Mouse (Mus musculus): ENCODE measurements around the gene Slc7a7. TPM values are rescaled to one million over a fixed set of nuclear protein-coding genes. Genes with fewer than 3 reads are reported as not detected.

Slc7a7 gene
- polyA plus RNA-seq, 1 experiment from 2014 or later: 5.3 TPM

GRCm38 (mm10) chr14:54381816-54382215 is 35.8 kb downstream of the Slc7a7 start:
- 85% methylated on average over 10 of the region's 10 CpGs for WGBS
- no peaks in the 10 kb centered on the region for H3K4me1 ChIP-seq (replicated peaks)

DNA sequence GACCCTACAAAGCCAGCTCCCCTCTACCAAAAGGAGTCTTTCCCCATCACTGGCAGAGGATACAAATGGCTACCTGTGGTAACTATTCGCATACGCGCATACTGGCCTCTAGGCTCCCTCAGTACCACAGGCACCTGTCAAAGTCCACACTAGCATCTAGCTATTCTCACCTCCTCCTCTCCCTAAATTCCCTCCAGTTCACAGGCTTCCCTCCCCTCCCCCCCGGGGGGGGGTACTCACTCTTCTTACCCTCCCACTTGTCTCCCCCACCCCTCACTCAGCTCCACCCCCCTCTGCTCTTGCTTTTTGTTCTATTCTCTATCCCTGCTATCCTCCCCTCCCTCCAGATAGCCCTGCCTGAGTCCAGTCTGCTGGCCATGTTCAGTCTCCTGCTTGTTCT is 37.0 kb downstream of the Slc7a7 start:
- no peaks in the 10 kb centered on the region for H3K4me1 ChIP-seq (replicated peaks)
- no peak overlapping the region for H3K27ac ChIP-seq
- no peaks in the 10 kb centered on the region for H3K27me3 ChIP-seq
- H3K9ac ChIP-seq (replicated peaks): no peak overlapping the region
- H3K4me3 ChIP-seq (replicated peaks): no peak overlapping the region
- ATAC-seq: no peak
- WGBS: 76% methylated on average over 4 of the region's 4 CpGs
- H3K36me3 ChIP-seq: no peaks in the 10 kb centered on the region
- no peak overlapping the region for H3K4me2 ChIP-seq (replicated peaks)
- no peaks in the 10 kb centered on the region for H3K9me3 ChIP-seq

More at GRCm38 (mm10) chr14:54381816-54382215, 35.8 kb downstream of the Slc7a7 start:
- Histone ChIP-seq H3K27me3 (no peaks in the 10 kb centered on the region), H3K4me3 (replicated peaks) (no peak overlapping the region), H3K36me3 (no peaks in the 10 kb centered on the region), H3K4me2 (replicated peaks) (no peak overlapping the region), H3K9me3 (no peaks in the 10 kb centered on the region), H3K9ac (replicated peaks) (no peak overlapping the region), H3K27ac (no peak overlapping the region)
- ATAC-seq: no peak

GRCm38 (mm10) chr14:54379571-54379970 is 38.0 kb downstream of the Slc7a7 start:
- H3K36me3 ChIP-seq: no peaks in the 10 kb centered on the region
- H3K9me3 ChIP-seq: no peaks in the 10 kb centered on the region
- H3K27ac ChIP-seq: no peak overlapping the region
- H3K27me3 ChIP-seq: no peaks in the 10 kb centered on the region
- H3K4me2 ChIP-seq (replicated peaks): no peak overlapping the region
- ATAC-seq: no peak
- H3K9ac ChIP-seq (replicated peaks): no peak overlapping the region
- no peaks in the 10 kb centered on the region for H3K4me1 ChIP-seq (replicated peaks)
- no peak overlapping the region for H3K4me3 ChIP-seq (replicated peaks)
- WGBS: 86% methylated on average over 13 of the region's 13 CpGs

- Histone ChIP-seq H3K27ac (no peak overlapping the region), H3K27me3 (no peaks in the 10 kb centered on the region), H3K36me3 (no peaks in the 10 kb centered on the region), H3K9me3 (no peaks in the 10 kb centered on the region), H3K9ac (replicated peaks) (no peak overlapping the region), H3K4me3 (replicated peaks) (no peak overlapping the region), H3K4me2 (replicated peaks) (no peak overlapping the region), H3K4me1 (replicated peaks) (no peaks in the 10 kb centered on the region)
- 90% methylated on average over 6 of the region's 6 CpGs for WGBS
- ATAC-seq: no peak
These were observed 40.4 kb downstream of the Slc7a7 start for GRCm38 (mm10) chr14:54377166-54377565.

DNA sequence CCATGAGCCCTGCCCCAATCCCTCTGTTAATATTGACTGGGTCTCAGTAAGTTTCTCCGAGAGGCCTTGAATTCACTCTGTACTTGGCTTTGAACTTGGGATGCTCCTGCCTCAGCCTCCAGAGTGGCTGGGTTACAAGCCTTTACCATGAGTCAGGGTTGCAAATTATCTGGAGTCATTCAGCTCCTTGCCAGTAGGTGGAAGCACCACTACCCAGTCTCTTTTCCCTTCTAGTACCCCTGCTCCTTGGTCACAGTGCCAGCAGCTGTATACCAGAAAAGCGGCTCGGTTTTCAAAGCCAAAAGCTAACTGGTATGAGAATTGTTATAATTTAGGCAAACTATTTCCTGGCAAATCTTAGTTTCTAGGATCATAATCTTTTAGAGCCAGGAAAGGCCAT is 41.7 kb downstream of the Slc7a7 start:
- Histone ChIP-seq H3K27me3 (no peaks in the 10 kb centered on the region), H3K9me3 (no peaks in the 10 kb centered on the region), H3K4me2 (replicated peaks) (no peak overlapping the region), H3K9ac (replicated peaks) (no peak overlapping the region), H3K27ac (no peak overlapping the region), H3K4me3 (replicated peaks) (no peak overlapping the region), H3K36me3 (peaks cover 5% of the 10 kb centered on the region), H3K4me1 (replicated peaks) (no peaks in the 10 kb centered on the region)
- 80% methylated on average over 3 of the region's 3 CpGs for WGBS
- ATAC-seq: no peak

GRCm38 (mm10) chr14:54372923-54373322 is 44.7 kb downstream of the Slc7a7 start:
- WGBS: 98% methylated on average over 9 of the region's 9 CpGs

DNA sequence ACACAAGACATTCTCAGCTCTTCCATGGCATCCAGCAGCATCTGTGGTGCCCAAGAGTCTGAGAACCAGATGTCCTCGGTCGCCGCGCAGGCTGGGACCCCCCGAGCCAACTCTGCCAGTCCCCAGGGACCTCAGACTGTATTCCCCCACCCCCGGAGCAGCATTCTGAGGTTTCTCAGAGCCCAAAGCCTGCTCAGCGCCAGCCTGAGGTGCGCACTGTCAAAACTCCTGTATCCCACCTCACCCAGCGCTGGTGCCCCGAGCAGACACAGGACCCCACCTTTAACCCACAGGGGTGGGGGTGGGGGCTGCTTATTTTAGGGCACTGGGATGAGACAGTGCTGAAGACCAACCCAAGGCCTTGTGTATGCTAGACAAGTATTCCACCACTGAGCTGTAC is 46.1 kb downstream of the Slc7a7 start:
- no peaks in the 10 kb centered on the region for H3K27me3 ChIP-seq
- no peaks in the 10 kb centered on the region for H3K4me1 ChIP-seq (replicated peaks)
- WGBS: 98% methylated on average over 10 of the region's 10 CpGs
- H3K4me2 ChIP-seq (replicated peaks): no peak overlapping the region
- peaks cover 49% of the 10 kb centered on the region for H3K36me3 ChIP-seq
- no peak overlapping the region for H3K27ac ChIP-seq
- peak; percentile 55 for ATAC-seq
- no peak overlapping the region for H3K9ac ChIP-seq (replicated peaks)
- no peak overlapping the region for H3K4me3 ChIP-seq (replicated peaks)
- no peaks in the 10 kb centered on the region for H3K9me3 ChIP-seq

More at GRCm38 (mm10) chr14:54372923-54373322, 44.7 kb downstream of the Slc7a7 start:
- H3K36me3 ChIP-seq: peaks cover 35% of the 10 kb centered on the region
- no peak overlapping the region for H3K9ac ChIP-seq (replicated peaks)
- no peak for ATAC-seq
- H3K9me3 ChIP-seq: no peaks in the 10 kb centered on the region
- no peaks in the 10 kb centered on the region for H3K27me3 ChIP-seq
- H3K4me2 ChIP-seq (replicated peaks): no peak overlapping the region
- H3K4me1 ChIP-seq (replicated peaks): no peaks in the 10 kb centered on the region
- H3K27ac ChIP-seq: no peak overlapping the region
- no peak overlapping the region for H3K4me3 ChIP-seq (replicated peaks)

- H3K4me2 ChIP-seq (replicated peaks): no peak overlapping the region
- no peaks in the 10 kb centered on the region for H3K27me3 ChIP-seq
- no peak overlapping the region for H3K4me3 ChIP-seq (replicated peaks)
- H3K36me3 ChIP-seq: peaks cover 55% of the 10 kb centered on the region
- ATAC-seq: no peak
- H3K9ac ChIP-seq (replicated peaks): no peak overlapping the region
- no peaks in the 10 kb centered on the region for H3K4me1 ChIP-seq (replicated peaks)
- H3K9me3 ChIP-seq: no peaks in the 10 kb centered on the region
- 93% methylated on average over 6 of the region's 6 CpGs for WGBS
- no peak overlapping the region for H3K27ac ChIP-seq
These were observed 47.0 kb downstream of the Slc7a7 start for GRCm38 (mm10) chr14:54370595-54370994.

- H3K27ac ChIP-seq: no peak overlapping the region
- H3K4me2 ChIP-seq (replicated peaks): no peak overlapping the region
- H3K4me3 ChIP-seq (replicated peaks): no peak overlapping the region
- no peaks in the 10 kb centered on the region for H3K4me1 ChIP-seq (replicated peaks)
- peaks cover 66% of the 10 kb centered on the region for H3K36me3 ChIP-seq
- ATAC-seq: no peak
- WGBS: 98% methylated on average over 3 of the region's 3 CpGs
- H3K27me3 ChIP-seq: no peaks in the 10 kb centered on the region
- no peak overlapping the region for H3K9ac ChIP-seq (replicated peaks)
- H3K9me3 ChIP-seq: no peaks in the 10 kb centered on the region
These were observed 48.2 kb downstream of the Slc7a7 start for GRCm38 (mm10) chr14:54369372-54369771.

DNA sequence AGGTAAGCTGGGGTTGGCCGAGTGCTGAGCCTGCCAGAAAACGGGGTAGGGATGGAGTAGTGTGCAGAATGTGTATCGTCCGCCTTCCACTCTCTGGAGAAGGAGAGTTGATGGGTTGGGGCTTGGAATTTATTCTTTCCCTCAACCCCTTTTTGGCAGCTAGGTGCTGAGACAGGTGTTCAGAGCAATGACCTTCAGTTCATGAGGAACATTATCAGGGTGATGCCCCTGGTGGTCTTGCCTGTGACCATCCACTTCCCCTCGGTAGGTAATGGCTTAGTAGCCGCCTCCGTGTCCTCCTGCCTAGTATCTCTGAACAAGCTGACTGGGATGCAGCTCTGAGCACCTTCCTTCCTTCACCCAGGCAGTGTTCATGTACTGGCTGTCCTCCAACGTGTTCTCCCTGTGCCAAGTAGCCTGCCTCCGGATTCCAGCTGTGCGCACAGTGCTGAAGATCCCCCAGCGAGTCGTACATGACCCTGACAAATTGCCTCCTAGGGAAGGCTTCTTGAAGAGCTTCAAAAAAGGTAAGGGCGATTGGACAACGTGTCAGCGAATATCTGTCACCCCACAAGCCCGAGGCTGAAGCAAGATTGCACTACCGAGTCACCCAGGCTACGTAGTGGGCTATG is 50.0 kb downstream of the Slc7a7 start:
- H3K27ac ChIP-seq: no peak overlapping the region
- H3K36me3 ChIP-seq: peaks cover 83% of the 10 kb centered on the region
- H3K9ac ChIP-seq (replicated peaks): no peak overlapping the region
- H3K9me3 ChIP-seq: no peaks in the 10 kb centered on the region
- H3K27me3 ChIP-seq: no peaks in the 10 kb centered on the region
- no peak overlapping the region for H3K4me2 ChIP-seq (replicated peaks)
- peaks cover 8% of the 10 kb centered on the region for H3K4me1 ChIP-seq (replicated peaks)
- ATAC-seq: no peak
- H3K4me3 ChIP-seq (replicated peaks): no peak overlapping the region
- 95% methylated on average over 18 of the region's 18 CpGs for WGBS

DNA sequence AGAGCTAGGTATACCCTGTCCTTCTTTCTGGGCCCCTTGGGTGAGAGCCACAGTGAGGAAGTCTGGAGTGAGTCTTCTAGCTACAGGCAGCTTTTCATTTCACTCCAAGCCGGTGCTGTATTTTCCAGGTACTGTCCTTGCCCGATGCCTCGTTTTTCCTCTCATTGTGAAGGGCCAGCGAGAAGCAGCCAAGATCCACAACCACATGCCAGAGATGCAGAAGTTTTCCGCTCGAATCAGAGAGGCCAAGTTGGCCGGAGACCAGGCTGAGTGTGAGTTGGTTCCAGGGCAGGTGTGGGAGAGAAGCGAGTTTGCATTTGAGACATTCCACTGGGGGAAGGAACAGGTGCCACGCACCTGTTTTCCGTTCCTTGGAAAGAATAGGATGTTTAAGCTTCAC is 51.0 kb downstream of the Slc7a7 start:
- Histone ChIP-seq H3K36me3 (peaks cover 82% of the 10 kb centered on the region), H3K27me3 (no peaks in the 10 kb centered on the region), H3K9ac (replicated peaks) (no peak overlapping the region), H3K9me3 (no peaks in the 10 kb centered on the region), H3K4me2 (replicated peaks) (no peak overlapping the region), H3K4me3 (replicated peaks) (no peak overlapping the region), H3K4me1 (replicated peaks) (peaks cover 18% of the 10 kb centered on the region), H3K27ac (no peak overlapping the region)
- 98% methylated on average over 10 of the region's 10 CpGs for WGBS
- no peak for ATAC-seq

DNA sequence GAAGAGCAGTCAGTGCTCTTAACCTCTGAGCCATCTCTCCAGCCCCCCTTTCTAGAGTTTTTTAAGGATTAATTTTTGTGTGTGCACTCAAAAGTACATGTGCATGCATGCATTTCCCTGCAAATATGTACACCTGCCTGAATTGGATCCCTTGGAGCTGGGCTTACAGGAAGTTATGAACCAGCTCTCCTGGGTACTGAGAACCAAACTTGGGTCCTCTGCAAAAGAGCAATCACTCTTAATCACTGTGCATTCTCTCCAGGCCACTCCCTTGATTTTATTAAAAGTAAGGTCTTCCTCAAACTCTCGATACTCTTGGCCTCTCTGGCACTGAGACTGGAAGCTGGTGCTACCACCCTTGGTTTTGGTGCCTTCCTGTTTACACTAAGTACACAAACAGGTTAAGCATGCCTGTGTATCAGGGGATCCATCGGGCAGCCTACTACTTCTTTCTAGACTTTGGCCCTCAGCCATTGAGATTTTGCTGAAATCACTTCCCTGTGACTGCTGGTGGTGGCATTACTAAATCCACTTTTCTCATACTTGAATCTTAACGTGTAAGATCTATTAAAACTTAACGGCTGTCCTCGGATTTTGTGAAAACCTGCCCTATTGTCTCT is 52.4 kb downstream of the Slc7a7 start:
- H3K9ac ChIP-seq (replicated peaks): no peak overlapping the region
- peaks cover 21% of the 10 kb centered on the region for H3K4me1 ChIP-seq (replicated peaks)
- 93% methylated on average over 5 of the region's 5 CpGs for WGBS
- no peak for ATAC-seq
- H3K9me3 ChIP-seq: no peaks in the 10 kb centered on the region
- no peaks in the 10 kb centered on the region for H3K27me3 ChIP-seq
- no peak overlapping the region for H3K4me2 ChIP-seq (replicated peaks)
- no peak overlapping the region for H3K4me3 ChIP-seq (replicated peaks)
- peaks cover 70% of the 10 kb centered on the region for H3K36me3 ChIP-seq
- H3K27ac ChIP-seq: no peak overlapping the region

GRCm38 (mm10) chr14:54363156-54363555 is 54.4 kb downstream of the Slc7a7 start:
- ATAC-seq: no peak
- H3K4me2 ChIP-seq (replicated peaks): no peak overlapping the region
- peaks cover 50% of the 10 kb centered on the region for H3K36me3 ChIP-seq
- 95% methylated on average over 8 of the region's 8 CpGs for WGBS
- peaks cover 21% of the 10 kb centered on the region for H3K4me1 ChIP-seq (replicated peaks)
- H3K9ac ChIP-seq (replicated peaks): no peak overlapping the region
- H3K4me3 ChIP-seq (replicated peaks): no peak overlapping the region
- no peaks in the 10 kb centered on the region for H3K27me3 ChIP-seq
- no peak overlapping the region for H3K27ac ChIP-seq
- no peaks in the 10 kb centered on the region for H3K9me3 ChIP-seq

All from midbrain, embryonic 13.5 days (tissue).